Mouse (Mus musculus) neural tube, embryonic 14.5 days (tissue): Measurements from ENCODE around the gene Zfp385b. TPM values are rescaled to one million over a fixed set of nuclear protein-coding genes. Genes with fewer than 3 reads are reported as not detected.

Experiments used
- ATAC-seq: fragments of 200-750 bp; cut with Nextera tagmentation; 2 replicates; pipeline ENCODE4 v1.8.0; 2017; ENCODE audit warnings: low read depth, mild to moderate bottlenecking, moderate TSS enrichment, moderate library complexity
- H3K27ac ChIP-seq: fragments of 300-500 bp; sonication (generic); 2 replicates; pipeline ENCODE4 v1.5.1; 2014; ENCODE audit warnings: low read depth, mild to moderate bottlenecking, control low read depth, low read length, moderate library complexity, mixed read lengths
- H3K27me3 ChIP-seq: fragments of 300-500 bp; sonication (generic); 2 replicates; pipeline ENCODE4 v1.6.1; 2014; ENCODE audit warnings: low read length; ENCODE audit not compliant: control insufficient read depth, insufficient read depth
- H3K36me3 ChIP-seq: fragments of 300-500 bp; sonication (generic); 2 replicates; pipeline ENCODE4 v1.6.1; 2014; ENCODE audit warnings: low read length, mixed read lengths; ENCODE audit not compliant: control insufficient read depth, insufficient read depth
- H3K4me1 ChIP-seq: fragments of 300-500 bp; sonication (generic); 2 replicates; pipeline ENCODE4 v1.6.1; 2014; ENCODE audit warnings: low read length; ENCODE audit not compliant: control insufficient read depth, insufficient read depth
- H3K4me2 ChIP-seq: fragments of 300-500 bp; sonication (generic); 2 replicates; pipeline ENCODE4 v1.6.1; 2014; ENCODE audit warnings: mild to moderate bottlenecking, low read depth, low read length, control low read depth
- H3K4me3 ChIP-seq: fragments of 300-500 bp; sonication (generic); 2 replicates; pipeline ENCODE4 v1.5.1; 2014; ENCODE audit warnings: low read depth, low read length, control low read depth, mixed read lengths
- H3K9ac ChIP-seq: fragments of 300-500 bp; sonication (generic); replicated peaks from 2 replicates; pipeline ENCODE4 v1.6.1; 2014; ENCODE audit warnings: low read depth, mild to moderate bottlenecking, control low read depth, low read length, mixed read lengths
- H3K9me3 ChIP-seq: fragments of 300-500 bp; sonication (generic); 2 replicates; pipeline ENCODE4 v1.6.1; 2016; ENCODE audit warnings: low read length; ENCODE audit not compliant: control insufficient read depth
- WGBS: fragments of 180-500 bp; shearing (Covaris S2); extraction: QIAGEN DNeasy Blood & Tissue Kit; methylation state at CpG from one replicate; pipeline ENCODE4 v1.1.7; 2014; 5-methylcytosine and 5-hydroxymethylcytosine counted together
- polyA plus RNA-seq: library from polyadenylated mRNA; unstranded; fragments of >200 nt; fragmentation: Nextera tagmentation; extraction: Ambion mirVana; gene quantifications from 2 replicates; pipeline ENCODE4 v1.2.1, GENCODE M21; 2014

Gene Zfp385b
- polyA plus RNA-seq, 1 experiment from 2014 or later, result 18.4 TPM

DNA sequence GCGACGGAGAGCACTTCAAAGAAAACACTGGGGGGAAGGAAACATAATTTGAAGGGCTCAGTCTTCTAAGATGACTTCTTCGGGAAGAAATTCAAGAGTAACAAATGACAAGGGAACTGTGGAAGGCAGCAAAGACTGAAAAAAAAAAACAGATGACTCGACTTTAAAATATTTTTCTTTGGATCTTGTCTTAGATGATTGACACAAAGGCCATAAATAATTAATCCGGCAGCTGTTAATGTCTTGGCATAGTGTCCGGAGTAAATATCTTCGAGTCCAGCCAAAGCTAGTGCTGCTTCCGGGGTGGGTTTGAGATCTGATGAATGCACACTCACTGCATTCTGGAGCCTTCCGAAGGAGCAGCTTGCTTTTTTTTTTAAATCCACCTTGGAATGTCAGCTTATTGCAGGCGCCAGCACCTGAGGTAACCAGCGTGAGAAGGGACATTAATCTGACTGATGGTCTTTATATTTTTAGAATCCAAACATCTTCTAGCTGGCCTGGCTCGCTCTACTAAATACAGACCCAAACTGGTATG, 2.0 kb downstream of the Zfp385b start:
- peak overlapping the region; percentile 65 for H3K4me3 ChIP-seq
- peaks cover 13% of the 10 kb centered on the region; the same call in 1 of the 2 replicates for H3K27me3 ChIP-seq
- no peak overlapping the region for H3K27ac ChIP-seq
- 26% methylated on average over 12 of the region's 12 CpGs for WGBS
- H3K4me2 ChIP-seq, result peak overlapping the region; percentile 100
- H3K9ac ChIP-seq, result peak overlapping the region; percentile 66; the same call in 1 of the 2 replicates
- no peak for ATAC-seq
- no peaks in the 10 kb centered on the region for H3K36me3 ChIP-seq
- H3K4me1 ChIP-seq, result peaks cover 5% of the 10 kb centered on the region; the same call in 1 of the 2 replicates
- no peaks in the 10 kb centered on the region for H3K9me3 ChIP-seq

DNA sequence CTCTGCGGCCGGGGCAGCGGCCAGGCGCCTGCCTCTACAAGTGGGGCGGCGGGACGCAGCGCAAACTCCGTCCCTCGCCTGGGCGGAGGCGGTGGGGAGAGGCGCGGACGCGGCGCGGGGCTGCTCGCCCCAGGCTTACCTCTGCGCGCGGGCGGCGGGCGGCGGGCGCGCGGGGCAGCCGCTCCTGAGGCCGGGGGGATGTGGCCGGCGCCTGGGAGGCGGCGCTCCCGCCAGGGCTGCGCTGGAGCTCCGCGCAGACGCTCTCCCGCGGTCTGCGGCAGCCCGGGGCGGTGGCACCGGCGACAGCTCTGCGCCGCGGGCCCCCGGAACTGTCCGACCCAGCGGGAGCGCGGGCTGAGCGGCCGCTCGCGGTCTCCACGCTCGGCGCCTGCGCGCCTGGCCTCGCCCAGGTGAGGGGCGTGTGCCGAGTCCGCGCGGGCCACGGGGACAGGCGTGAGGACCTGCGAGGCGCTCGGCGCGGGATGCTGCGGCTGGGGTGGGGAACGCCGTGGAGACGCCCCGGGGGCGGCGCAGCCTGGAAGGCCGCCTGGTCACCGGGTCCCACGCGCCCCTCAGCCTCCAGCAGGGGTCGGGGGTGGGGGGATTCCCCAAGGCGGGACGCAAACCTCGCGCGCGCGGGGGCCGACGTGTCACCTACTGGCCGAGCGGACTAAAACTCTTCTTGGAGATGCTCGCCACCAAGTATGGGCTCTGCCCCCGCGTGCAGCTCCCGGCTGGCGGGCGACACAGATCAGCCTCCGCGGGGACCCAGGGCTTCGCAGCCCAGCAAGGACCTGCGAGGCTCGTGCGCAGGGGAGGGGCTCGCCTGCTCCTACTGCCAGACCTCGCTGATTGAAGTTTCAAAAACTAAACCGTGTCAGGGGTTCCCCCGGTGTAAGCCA, 2.8 kb downstream of the Zfp385b start:
- peaks cover 5% of the 10 kb centered on the region; the same call in 1 of the 2 replicates for H3K4me1 ChIP-seq
- WGBS, result under 1% methylated on average over 85 of the region's 116 CpGs
- ATAC-seq, result peak; percentile 89
- H3K9ac ChIP-seq, result peak overlapping the region; percentile 66
- peak overlapping the region; percentile 65 for H3K4me3 ChIP-seq
- H3K36me3 ChIP-seq, result no peaks in the 10 kb centered on the region
- no peak overlapping the region for H3K27ac ChIP-seq
- H3K4me2 ChIP-seq, result peak overlapping the region; percentile 100
- peaks cover 13% of the 10 kb centered on the region; the same call in 1 of the 2 replicates for H3K27me3 ChIP-seq
- no peaks in the 10 kb centered on the region for H3K9me3 ChIP-seq

- 5% methylated on average over 18 of the region's 20 CpGs for WGBS
- ATAC-seq, result peak; percentile 9; the same call in 1 of the 2 replicates
- no peaks in the 10 kb centered on the region for H3K36me3 ChIP-seq
- no peak overlapping the region for H3K27ac ChIP-seq
- H3K27me3 ChIP-seq, result peaks cover 13% of the 10 kb centered on the region; the same call in 1 of the 2 replicates
- H3K9ac ChIP-seq, result peak overlapping the region; percentile 66
- H3K4me3 ChIP-seq, result peak overlapping the region; percentile 65
- H3K4me2 ChIP-seq, result peak overlapping the region; percentile 100
- H3K9me3 ChIP-seq, result no peaks in the 10 kb centered on the region
- peaks cover 5% of the 10 kb centered on the region; the same call in 1 of the 2 replicates for H3K4me1 ChIP-seq
Measured at GRCm38 (mm10) chr2:77815775-77816412, 3.5 kb downstream of the Zfp385b start.

DNA sequence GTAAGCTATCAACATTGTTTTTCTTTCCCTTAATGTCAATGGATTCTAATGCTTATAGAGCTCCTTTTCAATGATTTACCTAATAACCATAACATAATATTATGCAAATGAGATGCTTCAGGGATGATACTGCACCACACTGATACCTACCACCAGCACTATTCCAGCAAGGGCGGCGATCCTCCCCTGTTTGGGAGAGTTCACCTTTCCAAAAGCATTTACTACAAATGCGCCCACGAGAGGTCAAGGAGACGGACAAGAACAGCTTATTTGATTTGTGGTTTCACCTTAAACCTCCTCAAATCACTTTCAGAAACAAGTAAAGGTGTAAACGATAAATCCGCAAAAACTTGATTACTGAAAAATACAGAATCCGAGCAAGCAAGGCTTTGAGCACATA, 4.5 kb downstream of the Zfp385b start:
- Histone ChIP-seq H3K4me1 (peaks cover 5% of the 10 kb centered on the region; the same call in 1 of the 2 replicates), H3K4me2 (no peak overlapping the region), H3K9me3 (no peaks in the 10 kb centered on the region), H3K27me3 (peaks cover 13% of the 10 kb centered on the region; the same call in 1 of the 2 replicates), H3K27ac (no peak overlapping the region), H3K4me3 (no peak overlapping the region), H3K9ac (no peak overlapping the region), H3K36me3 (no peaks in the 10 kb centered on the region)
- 88% methylated on average over 8 of the region's 8 CpGs for WGBS
- no peak for ATAC-seq

DNA sequence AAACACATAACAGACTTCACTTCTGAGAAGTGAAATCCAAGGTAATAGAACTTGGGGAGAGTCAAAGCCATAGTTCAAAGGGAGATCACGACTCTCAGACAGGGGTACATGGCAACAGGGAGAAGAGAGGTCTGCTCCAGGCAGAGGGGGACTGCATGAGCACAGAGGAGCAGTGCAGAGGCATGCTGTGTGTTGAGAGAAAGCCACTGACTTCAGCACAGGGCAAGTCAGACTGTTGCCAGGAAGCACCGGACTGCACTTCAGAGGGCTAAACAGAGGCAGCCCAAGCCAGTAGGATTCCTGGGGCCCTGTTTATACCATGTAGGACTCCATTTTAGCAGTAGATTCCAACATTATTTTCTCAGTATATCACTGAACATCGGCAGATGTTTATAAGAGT, 6.4 kb downstream of the Zfp385b start:
- WGBS, result 93% methylated on average over 3 of the region's 3 CpGs
- H3K4me1 ChIP-seq, result peaks cover 5% of the 10 kb centered on the region; the same call in 1 of the 2 replicates
- no peak overlapping the region for H3K4me3 ChIP-seq
- H3K36me3 ChIP-seq, result no peaks in the 10 kb centered on the region
- peaks cover 10% of the 10 kb centered on the region; the same call in 1 of the 2 replicates for H3K27me3 ChIP-seq
- no peak overlapping the region for H3K27ac ChIP-seq
- H3K4me2 ChIP-seq, result no peak overlapping the region
- ATAC-seq, result no peak
- no peak overlapping the region for H3K9ac ChIP-seq
- no peaks in the 10 kb centered on the region for H3K9me3 ChIP-seq

- H3K27ac ChIP-seq, result no peak overlapping the region
- H3K27me3 ChIP-seq, result no peaks in the 10 kb centered on the region
- no peaks in the 10 kb centered on the region for H3K9me3 ChIP-seq
- H3K4me1 ChIP-seq, result no peaks in the 10 kb centered on the region
- no peak overlapping the region for H3K4me2 ChIP-seq
- ATAC-seq, result no peak
- 88% methylated on average over 5 of the region's 5 CpGs for WGBS
- H3K9ac ChIP-seq, result no peak overlapping the region
- H3K36me3 ChIP-seq, result no peaks in the 10 kb centered on the region
- no peak overlapping the region for H3K4me3 ChIP-seq
Measured at GRCm38 (mm10) chr2:77810748-77811147, 8.7 kb downstream of the Zfp385b start.

DNA sequence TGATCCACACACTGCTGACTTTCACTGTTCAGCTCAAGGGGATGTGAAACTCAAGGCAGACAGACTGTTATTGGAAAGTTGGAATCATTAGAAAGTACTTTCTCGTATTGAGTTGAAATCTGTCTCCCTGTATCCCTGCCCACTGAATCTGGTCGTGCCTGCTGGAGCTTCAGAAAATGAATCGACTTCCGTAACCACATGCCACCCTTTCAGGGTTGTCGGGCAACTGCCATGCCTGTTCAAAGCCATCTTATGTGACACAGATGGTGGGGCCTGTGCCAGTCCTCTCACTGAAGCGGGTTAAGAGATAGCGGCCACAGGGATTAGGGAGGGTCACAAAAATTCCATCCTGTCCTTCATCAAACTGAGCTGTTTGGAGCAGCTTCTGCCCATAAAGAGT, 14.7 kb downstream of the Zfp385b start:
- Histone ChIP-seq H3K9me3 (no peaks in the 10 kb centered on the region), H3K9ac (no peak overlapping the region), H3K4me2 (no peak overlapping the region), H3K27ac (no peak overlapping the region), H3K4me1 (no peaks in the 10 kb centered on the region), H3K27me3 (no peaks in the 10 kb centered on the region), H3K4me3 (no peak overlapping the region), H3K36me3 (no peaks in the 10 kb centered on the region)
- ATAC-seq, result no peak
- WGBS, result 95% methylated on average over 7 of the region's 7 CpGs

- 92% methylated on average over 3 of the region's 3 CpGs for WGBS
Measured at GRCm38 (mm10) chr2:77802291-77802690, 17.1 kb downstream of the Zfp385b start.

More at GRCm38 (mm10) chr2:77802291-77802690, 17.1 kb downstream of the Zfp385b start:
- no peaks in the 10 kb centered on the region for H3K9me3 ChIP-seq
- no peaks in the 10 kb centered on the region for H3K4me1 ChIP-seq
- ATAC-seq, result no peak
- H3K27ac ChIP-seq, result no peak overlapping the region
- H3K4me2 ChIP-seq, result no peak overlapping the region
- H3K4me3 ChIP-seq, result no peak overlapping the region
- H3K27me3 ChIP-seq, result no peaks in the 10 kb centered on the region
- no peaks in the 10 kb centered on the region for H3K36me3 ChIP-seq
- H3K9ac ChIP-seq, result no peak overlapping the region
